Mouse (Mus musculus): ENCODE results near the gene Dok5. TPM values are rescaled to one million over a fixed set of nuclear protein-coding genes. Genes with fewer than 3 reads are reported as not detected.

Dok5 gene
- polyA plus RNA-seq, 2 experiments: 10.8 to 11.9 TPM

GRCm38 (mm10) chr2:170855210-170855609 lies 123.6 kb downstream of the Dok5 start:
- no peak for TF ChIP-seq POLR2A (IDR thresholded peaks at IDR 0.05; ENCODE audit: borderline replicate concordance, extremely low read depth, insufficient read depth, insufficient read length)
- Histone ChIP-seq H3K27me3 (ENCODE audit: control insufficient read depth, insufficient read depth, low read length) (no peaks in the 10 kb centered on the region), H3K27ac (replicated peaks; ENCODE audit: low read depth, low read length) (no peak overlapping the region), H3K9me3 (ENCODE audit: control insufficient read depth, low read length) (no peaks in the 10 kb centered on the region), H3K4me3 (replicated peaks; ENCODE audit: low read length) (no peak overlapping the region), H3K9ac (ENCODE audit: low read depth, low read length, severe bottlenecking) (no peak overlapping the region), H3K36me3 (ENCODE audit: control insufficient read depth, insufficient read depth, low read length) (no peaks in the 10 kb centered on the region), H3K4me1 (ENCODE audit: control insufficient read depth, insufficient read depth, low read length) (no peaks in the 10 kb centered on the region), H3K4me2 (replicated peaks; ENCODE audit: low read depth, low read length, severe bottlenecking) (no peak overlapping the region)
- ATAC-seq (ENCODE audit: low FRiP score, low read depth) (no peak), DNase-seq (ENCODE audit: low spot score) (no peak)
- 41% methylated on average over 3 of the region's 3 CpGs for WGBS

- 51% methylated on average over 5 of the region's 5 CpGs for WGBS
- no peak overlapping the region for H3K27ac ChIP-seq (replicated peaks; ENCODE audit: low read depth, low read length)
- H3K4me2 ChIP-seq (replicated peaks; ENCODE audit: low read depth, low read length, severe bottlenecking): no peak overlapping the region
- H3K4me1 ChIP-seq (ENCODE audit: control insufficient read depth, insufficient read depth, low read length): no peaks in the 10 kb centered on the region
- no peaks in the 10 kb centered on the region for H3K36me3 ChIP-seq (ENCODE audit: control insufficient read depth, insufficient read depth, low read length)
- no peak for ATAC-seq (ENCODE audit: low FRiP score, low read depth)
- H3K9me3 ChIP-seq (ENCODE audit: control insufficient read depth, low read length): no peaks in the 10 kb centered on the region
- H3K9ac ChIP-seq (ENCODE audit: low read depth, low read length, severe bottlenecking): no peak overlapping the region
- DNase-seq (ENCODE audit: low spot score): peak; percentile 50
- no peaks in the 10 kb centered on the region for H3K27me3 ChIP-seq (ENCODE audit: control insufficient read depth, insufficient read depth, low read length)
- TF ChIP-seq POLR2A (IDR thresholded peaks at IDR 0.05; ENCODE audit: borderline replicate concordance, extremely low read depth, insufficient read depth, insufficient read length): no peak
- H3K4me3 ChIP-seq (replicated peaks; ENCODE audit: low read length): no peak overlapping the region
Measured at GRCm38 (mm10) chr2:170856085-170856484, 124.5 kb downstream of the Dok5 start.

- DNase-seq (ENCODE audit: low spot score) (no peak), ATAC-seq (ENCODE audit: low FRiP score, low read depth) (no peak)
- H3K4me2 ChIP-seq (replicated peaks; ENCODE audit: low read depth, low read length, severe bottlenecking): no peak overlapping the region
- 65% methylated on average over 7 of the region's 7 CpGs for WGBS
- no peaks in the 10 kb centered on the region for H3K36me3 ChIP-seq (ENCODE audit: control insufficient read depth, insufficient read depth, low read length)
- no peak for TF ChIP-seq POLR2A (IDR thresholded peaks at IDR 0.05; ENCODE audit: borderline replicate concordance, extremely low read depth, insufficient read depth, insufficient read length)
- H3K27me3 ChIP-seq (ENCODE audit: control insufficient read depth, insufficient read depth, low read length): no peaks in the 10 kb centered on the region
- H3K9me3 ChIP-seq (ENCODE audit: control insufficient read depth, low read length): no peaks in the 10 kb centered on the region
- H3K4me1 ChIP-seq (ENCODE audit: control insufficient read depth, insufficient read depth, low read length): no peaks in the 10 kb centered on the region
- H3K27ac ChIP-seq (replicated peaks; ENCODE audit: low read depth, low read length): no peak overlapping the region
- no peak overlapping the region for H3K4me3 ChIP-seq (replicated peaks; ENCODE audit: low read length)
- no peak overlapping the region for H3K9ac ChIP-seq (ENCODE audit: low read depth, low read length, severe bottlenecking)
Measured at GRCm38 (mm10) chr2:170857507-170857906, 125.9 kb downstream of the Dok5 start.

- H3K4me1 ChIP-seq (ENCODE audit: control insufficient read depth, insufficient read depth, low read length): no peaks in the 10 kb centered on the region
- no peak overlapping the region for H3K27ac ChIP-seq (replicated peaks; ENCODE audit: low read depth, low read length)
- no peak overlapping the region for H3K9ac ChIP-seq (ENCODE audit: low read depth, low read length, severe bottlenecking)
- no peak for DNase-seq (ENCODE audit: low spot score)
- no peak for TF ChIP-seq POLR2A (IDR thresholded peaks at IDR 0.05; ENCODE audit: borderline replicate concordance, extremely low read depth, insufficient read depth, insufficient read length)
- whole genome bisulfite sequencing: 49% methylated on average over 3 of the region's 3 CpGs
- H3K4me2 ChIP-seq (replicated peaks; ENCODE audit: low read depth, low read length, severe bottlenecking): no peak overlapping the region
- no peak overlapping the region for H3K4me3 ChIP-seq (replicated peaks; ENCODE audit: low read length)
- ATAC-seq (ENCODE audit: low FRiP score, low read depth): no peak
- H3K36me3 ChIP-seq (ENCODE audit: control insufficient read depth, insufficient read depth, low read length): no peaks in the 10 kb centered on the region
- no peaks in the 10 kb centered on the region for H3K9me3 ChIP-seq (ENCODE audit: control insufficient read depth, low read length)
- H3K27me3 ChIP-seq (ENCODE audit: control insufficient read depth, insufficient read depth, low read length): no peaks in the 10 kb centered on the region
Measured at GRCm38 (mm10) chr2:170858640-170859039, 127.0 kb downstream of the Dok5 start.

GRCm38 (mm10) chr2:170860576-170860975 lies 129.0 kb downstream of the Dok5 start:
- no peaks in the 10 kb centered on the region for H3K4me1 ChIP-seq (ENCODE audit: control insufficient read depth, insufficient read depth, low read length)
- ATAC-seq (ENCODE audit: low FRiP score, low read depth) (no peak), DNase-seq (ENCODE audit: low spot score) (no peak)
- H3K27me3 ChIP-seq (ENCODE audit: control insufficient read depth, insufficient read depth, low read length): no peaks in the 10 kb centered on the region
- H3K36me3 ChIP-seq (ENCODE audit: control insufficient read depth, insufficient read depth, low read length): no peaks in the 10 kb centered on the region
- WGBS: 57% methylated on average over 4 of the region's 4 CpGs
- TF ChIP-seq POLR2A (IDR thresholded peaks at IDR 0.05; ENCODE audit: borderline replicate concordance, extremely low read depth, insufficient read depth, insufficient read length): no peak
- no peaks in the 10 kb centered on the region for H3K9me3 ChIP-seq (ENCODE audit: control insufficient read depth, low read length)
- no peak overlapping the region for H3K27ac ChIP-seq (replicated peaks; ENCODE audit: low read depth, low read length)
- H3K4me2 ChIP-seq (replicated peaks; ENCODE audit: low read depth, low read length, severe bottlenecking): no peak overlapping the region
- no peak overlapping the region for H3K9ac ChIP-seq (ENCODE audit: low read depth, low read length, severe bottlenecking)
- no peak overlapping the region for H3K4me3 ChIP-seq (replicated peaks; ENCODE audit: low read length)

- Histone ChIP-seq H3K4me2 (replicated peaks; ENCODE audit: low read depth, low read length, severe bottlenecking) (no peak overlapping the region), H3K4me1 (ENCODE audit: control insufficient read depth, insufficient read depth, low read length) (no peaks in the 10 kb centered on the region), H3K4me3 (replicated peaks; ENCODE audit: low read length) (no peak overlapping the region), H3K27ac (replicated peaks; ENCODE audit: low read depth, low read length) (no peak overlapping the region), H3K36me3 (ENCODE audit: control insufficient read depth, insufficient read depth, low read length) (no peaks in the 10 kb centered on the region), H3K27me3 (ENCODE audit: control insufficient read depth, insufficient read depth, low read length) (no peaks in the 10 kb centered on the region), H3K9me3 (ENCODE audit: control insufficient read depth, low read length) (no peaks in the 10 kb centered on the region), H3K9ac (ENCODE audit: low read depth, low read length, severe bottlenecking) (no peak overlapping the region)
- no peak for ATAC-seq (ENCODE audit: low FRiP score, low read depth)
- DNase-seq (ENCODE audit: low spot score): no peak
- no peak for TF ChIP-seq POLR2A (IDR thresholded peaks at IDR 0.05; ENCODE audit: borderline replicate concordance, extremely low read depth, insufficient read depth, insufficient read length)
- WGBS: 61% methylated on average over 9 of the region's 9 CpGs
Measured at GRCm38 (mm10) chr2:170862799-170863198, 131.2 kb downstream of the Dok5 start.
